Mouse (Mus musculus) v-Abl transformed pro-B cells (cell line): ENCODE results near the gene Acer1.

Experiments
- in situ Hi-C, 2 experiments: fragments of 400-800 bp; cut with MboI; formaldehyde crosslinking; loops; one replicate each; pipeline ENCODE4 v1.15.1; 2025; ENCODE audit not compliant: unreplicated experiment in 2 of 2

Gene Acer1

GRCm38 (mm10) chr17:56982013-56982412 lies at the start of gene Acer1:
Acer1 (minus strand) TSS chr17:56982126.
- in situ Hi-C loops, result loop anchor here (25.0 kb wide), 1 partner anchor 1930 kb away; no protein-coding TSS in a partner anchor

GRCm38 (mm10) chr17:57030931-57031660 lies 49.2 kb upstream of the Acer1 start, which contains the start of gene Khsrp:
Khsrp (minus strand) TSS chr17:57031522.
- in situ Hi-C loops, result no loop called here

GRCm38 (mm10) chr17:57029691-57030090 lies 47.8 kb upstream of the Acer1 start:
- in situ Hi-C loops, result no loop called here

- in situ Hi-C loops, result no loop called here
These were observed 45.5 kb upstream of the Acer1 start for GRCm38 (mm10) chr17:57027471-57027870.

- in situ Hi-C loops, result no loop called here
These were observed 39.0 kb upstream of the Acer1 start for GRCm38 (mm10) chr17:57020960-57021359.

- in situ Hi-C loops, result no loop called here
These were observed 37.8 kb upstream of the Acer1 start for GRCm38 (mm10) chr17:57019693-57020092.

- in situ Hi-C loops, result no loop called here
These were observed 30.4 kb upstream of the Acer1 start for GRCm38 (mm10) chr17:57012245-57012795.

- in situ Hi-C loops, result no loop called here
These were observed 29.6 kb upstream of the Acer1 start, which contains the start of the genes Gtf2f1 and Gm17949 for GRCm38 (mm10) chr17:57011236-57012141. Gtf2f1 (minus strand) TSS chr17:57011288. Gm17949 (plus strand) TSS chr17:57011469.

- in situ Hi-C loops, result no loop called here
These were observed 28.9 kb upstream of the Acer1 start for GRCm38 (mm10) chr17:57010911-57011235.

GRCm38 (mm10) chr17:57007137-57007905 lies 25.4 kb upstream of the Acer1 start:
- in situ Hi-C loops, result no loop called here

- in situ Hi-C loops, result no loop called here
These were observed 22.1 kb upstream of the Acer1 start for GRCm38 (mm10) chr17:57003994-57004393.

GRCm38 (mm10) chr17:57001228-57001627 lies 19.3 kb upstream of the Acer1 start:
- in situ Hi-C loops, result no loop called here

GRCm38 (mm10) chr17:56999968-57000609 lies 18.2 kb upstream of the Acer1 start, which contains the start of gene Pspn:
Pspn (minus strand) TSS chr17:57000018.
- in situ Hi-C loops, result loop anchor here (5.0 to 25.0 kb wide), 8 partner anchors 77 to 1912 kb away; partner anchors contain the start of genes Gpr108 (in 2 of the 2), Trip10 (in 2 of the 2) and Dennd1c (in 1 of the 2)

- in situ Hi-C loops, result loop anchor here (5.0 to 25.0 kb wide), 8 partner anchors 78 to 1913 kb away; partner anchors contain the start of genes Gpr108 (in 2 of the 2), Trip10 (in 2 of the 2) and Dennd1c (in 1 of the 2)
These were observed 17.5 kb upstream of the Acer1 start for GRCm38 (mm10) chr17:56999414-56999813.

- in situ Hi-C loops, result loop anchor here (5.0 to 25.0 kb wide), 8 partner anchors 80 to 1915 kb away; partner anchors contain the start of genes Gpr108 (in 2 of the 2), Trip10 (in 2 of the 2) and Dennd1c (in 1 of the 2)
These were observed 15.2 kb upstream of the Acer1 start, which contains the start of gene Alkbh7 for GRCm38 (mm10) chr17:56997029-56997667. Alkbh7 (plus strand) TSS chr17:56997339.

GRCm38 (mm10) chr17:56996506-56996905 lies 14.6 kb upstream of the Acer1 start:
- in situ Hi-C loops, result loop anchor here (5.0 to 25.0 kb wide), 8 partner anchors 81 to 1916 kb away; partner anchors contain the start of genes Gpr108 (in 2 of the 2), Trip10 (in 2 of the 2) and Dennd1c (in 1 of the 2)

GRCm38 (mm10) chr17:56995046-56995445 lies 13.1 kb upstream of the Acer1 start:
- in situ Hi-C loops, result loop anchor here (5.0 to 25.0 kb wide), 8 partner anchors 82 to 1917 kb away; partner anchors contain the start of genes Gpr108 (in 2 of the 2), Trip10 (in 2 of the 2) and Dennd1c (in 1 of the 2)

- in situ Hi-C loops, result loop anchor here (10.0 to 25.0 kb wide), 2 partner anchors 254 to 1921 kb away; partner anchors contain the start of genes Gpr108 (in 1 of the 2) and Trip10 (in 1 of the 2)
These were observed 9.0 kb upstream of the Acer1 start for GRCm38 (mm10) chr17:56990966-56991365.
